Mouse (Mus musculus) bone marrow macrophage, adult 2 months (primary cell): ENCODE data around the gene Hoxa5.

Experiments
- CTCF ChIP-seq: IDR thresholded peaks from 2 replicates; pipeline ENCODE4 v1.5.1; 2012; ENCODE audit warnings: low read depth, mild to moderate bottlenecking, low read length, moderate library complexity
- POLR2A ChIP-seq: IDR thresholded peaks from 2 replicates; pipeline ENCODE4 v1.6.1; 2012; ENCODE audit warnings: mild to moderate bottlenecking, low read depth, low read length, borderline replicate concordance

- TF ChIP-seq CTCF (no peak), POLR2A (no peak)
These were observed 11.6 kb upstream of the Hoxa5 start for GRCm38 (mm10) chr6:52215771-52216535.
